In the genomic region with DNA sequence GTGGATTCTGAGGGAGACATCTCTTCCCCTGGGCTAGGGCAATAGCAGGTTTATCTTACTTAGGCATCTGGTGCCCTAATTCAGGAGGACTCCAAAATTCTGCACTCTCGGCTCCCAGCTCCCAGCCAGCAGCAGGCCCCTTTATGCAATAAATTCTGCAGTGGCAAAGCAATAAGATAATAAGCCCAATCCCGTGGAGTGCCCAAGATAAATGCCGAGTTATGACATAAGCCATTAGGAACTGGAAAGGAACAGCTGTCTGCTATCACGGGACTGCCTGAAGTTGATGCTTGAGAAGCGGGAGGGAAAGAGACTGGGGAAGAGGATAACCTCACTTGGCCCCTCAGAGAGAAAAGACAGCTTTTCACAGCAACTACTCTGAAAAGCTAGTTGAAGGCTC, we compare ENCODE assay signal across 9 mouse cellular contexts.
A peak's percentile ranks its signal among the peaks of the same experiment; 100 is the strongest.
DNase-seq lines count a peak whose midpoint lies in the region.
"Had no signal": no experiment of that assay in that cellular context is flagged by ENCODE, and none has a peak within 500 bp of the region (broad histone marks: within the 10 kb centered on the region; RNA-seq: fewer than 3 reads in every experiment).

No protein-coding gene starts in this region.

- intact Hi-C loops in heart, postnatal 10 days (cut with DNase I) = no loop called here

- DNase-seq in embryo, embryonic 10.5 days (ENCODE audit: low spot score) = peak; percentile 27
- DNase-seq in embryo, embryonic 11 days = no peak
- peak; percentile 53 for DNase-seq in cerebellum, adult 11-12 months
- DNase-seq in heart, postnatal 10 days = peak; percentile 50 to 51
- DNase-seq in lung, postnatal 10 days = peak; percentile 63
- DNase-seq in right cerebral cortex, postnatal 4 days = no peak
- no peak for DNase-seq in adrenal gland, postnatal 10 days
- DNase-seq in liver = no peak
- DNase-seq: right cerebral cortex, postnatal 25 days had no signal

Comparison
In these comparisons a context has a peak if more than half of its experiments do, and no peak if none do; other contexts are left out.
1. DNase-seq: peak in embryo, embryonic 10.5 days (single experiment), cerebellum, adult 11-12 months (single experiment), heart, postnatal 10 days (2 of 2) and lung, postnatal 10 days (single experiment); none in embryo, embryonic 11 days (single experiment), right cerebral cortex, postnatal 4 days (single experiment), adrenal gland, postnatal 10 days (single experiment) and liver (single experiment).